Mouse (Mus musculus) embryonic facial prominence, embryonic 13.5 days (tissue): ENCODE measurements around the gene Srgap2. TPM values are rescaled to one million over a fixed set of nuclear protein-coding genes. Genes with fewer than 3 reads are reported as not detected.
A peak's percentile ranks its signal among the peaks of the same experiment; 100 is the strongest.
"Not testable (repeated sequence)": the region's sequence is repeated elsewhere in the genome, so short reads cannot be mapped to it uniquely, and the experiment has no call there.

Experiments
- ATAC-seq: fragments of 200-750 bp; cut with Nextera tagmentation; 2 replicates; pipeline ENCODE4 v1.8.0; 2017; ENCODE audit warnings: low read depth; ENCODE audit not compliant: insufficient number of reproducible peaks, insufficient read depth, low FRiP score, low TSS enrichment
- H3K27ac ChIP-seq: fragments of 300-500 bp; sonication (generic); 2 replicates; pipeline ENCODE4 v1.5.1; 2015; ENCODE audit warnings: moderate library complexity, mild to moderate bottlenecking, inconsistent platforms
- H3K27me3 ChIP-seq: fragments of 300-500 bp; sonication (generic); 2 replicates; pipeline ENCODE4 v1.6.1; 2015; ENCODE audit warnings: mild to moderate bottlenecking, inconsistent platforms
- H3K36me3 ChIP-seq: fragments of 300-500 bp; sonication (generic); 2 replicates; pipeline ENCODE4 v1.6.1; 2015; ENCODE audit warnings: mild to moderate bottlenecking, inconsistent platforms
- H3K4me1 ChIP-seq: fragments of 300-500 bp; sonication (generic); 2 replicates; pipeline ENCODE4 v1.6.1; 2015; ENCODE audit warnings: inconsistent platforms
- H3K4me2 ChIP-seq: fragments of 300-500 bp; sonication (generic); 2 replicates; pipeline ENCODE4 v1.6.1; 2015; ENCODE audit warnings: moderate library complexity, mild to moderate bottlenecking, inconsistent platforms
- H3K4me3 ChIP-seq: fragments of 300-500 bp; sonication (generic); 2 replicates; pipeline ENCODE4 v1.5.1; 2015; ENCODE audit warnings: mild to moderate bottlenecking, inconsistent platforms
- H3K9ac ChIP-seq: fragments of 300-500 bp; sonication (generic); 2 replicates; pipeline ENCODE4 v1.6.1; 2015; ENCODE audit warnings: mild to moderate bottlenecking, inconsistent platforms
- H3K9me3 ChIP-seq: fragments of 300-500 bp; sonication (generic); 2 replicates; pipeline ENCODE4 v1.6.1; 2016; ENCODE audit warnings: inconsistent platforms
- whole genome bisulfite sequencing: fragments of 180-500 bp; shearing (Covaris S2); methylation state at CpG from one replicate; pipeline ENCODE4 v1.1.7; 2015; ENCODE audit warnings: mixed read lengths; 5-methylcytosine and 5-hydroxymethylcytosine counted together
- polyA plus RNA-seq: library from polyadenylated mRNA; unstranded; fragments of >200 nt; fragmentation: Nextera tagmentation; extraction: Ambion mirVana; gene quantifications from 2 replicates; pipeline ENCODE4 v1.2.1, GENCODE M21; 2015

Srgap2 gene
- polyA plus RNA-seq, 1 experiment from 2014 or later = 16.6 TPM

DNA sequence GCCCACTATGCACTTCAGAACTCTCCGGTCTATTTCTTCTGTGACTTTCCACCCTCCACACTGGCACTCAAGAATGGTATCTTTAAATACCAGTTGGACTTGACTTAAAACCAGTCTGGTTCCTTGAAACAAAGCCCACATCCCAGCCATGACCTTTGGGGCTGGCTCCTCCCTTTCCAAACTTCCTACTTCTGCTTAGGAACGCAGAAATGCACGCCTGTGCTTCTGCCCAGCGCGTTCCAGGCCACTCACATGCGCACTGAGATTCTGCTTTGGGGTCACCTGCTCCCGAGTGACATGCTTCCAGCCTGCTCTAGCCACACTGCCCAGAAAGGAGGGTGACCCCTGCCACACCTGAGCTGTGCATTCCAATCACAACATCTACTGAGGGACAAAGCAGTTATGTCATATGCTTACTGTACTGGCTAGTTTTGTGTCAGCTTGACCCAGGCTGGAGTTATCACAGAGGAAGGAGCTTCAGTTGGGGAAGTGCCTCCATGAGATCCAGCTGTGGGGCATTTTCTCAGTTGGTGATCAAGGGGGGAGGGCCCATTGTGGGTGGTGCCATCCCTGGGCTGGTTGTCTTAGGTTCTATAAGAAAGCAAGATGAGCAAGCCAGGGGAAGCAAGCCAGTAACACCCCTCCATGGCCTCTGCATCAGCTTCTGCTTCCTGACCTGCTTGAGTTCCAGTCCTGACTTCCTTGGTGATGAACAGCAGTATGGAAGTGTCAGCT lies 274.5 kb downstream of the Srgap2 start:
- H3K4me3 ChIP-seq, H3K4me1 ChIP-seq, H3K9me3 ChIP-seq, H3K9ac ChIP-seq, H3K36me3 ChIP-seq, H3K4me2 ChIP-seq, ATAC-seq, H3K27ac ChIP-seq: not testable (repeated sequence)
- peaks cover 16% of the 10 kb centered on the region; the same call in 1 of the 2 replicates for H3K27me3 ChIP-seq
- 81% methylated on average over 7 of the region's 7 CpGs for WGBS

- no peaks in the 10 kb centered on the region for H3K9me3 ChIP-seq
- H3K4me3 ChIP-seq = no peak overlapping the region
- H3K36me3 ChIP-seq = no peaks in the 10 kb centered on the region
- H3K4me1 ChIP-seq = peaks cover 24% of the 10 kb centered on the region
- H3K27ac ChIP-seq = no peak overlapping the region
- WGBS = 11% methylated on average over 7 of the region's 7 CpGs
- peaks cover 65% of the 10 kb centered on the region for H3K27me3 ChIP-seq
- H3K9ac ChIP-seq = 0 out of 2 replicates have a peak overlapping the region, but pooled peaks have one; percentile 33
- ATAC-seq = no peak
- peak overlapping the region; percentile 95 for H3K4me2 ChIP-seq
Measured at GRCm38 (mm10) chr1:131246433-131247395, 280.4 kb downstream of the Srgap2 start.

DNA sequence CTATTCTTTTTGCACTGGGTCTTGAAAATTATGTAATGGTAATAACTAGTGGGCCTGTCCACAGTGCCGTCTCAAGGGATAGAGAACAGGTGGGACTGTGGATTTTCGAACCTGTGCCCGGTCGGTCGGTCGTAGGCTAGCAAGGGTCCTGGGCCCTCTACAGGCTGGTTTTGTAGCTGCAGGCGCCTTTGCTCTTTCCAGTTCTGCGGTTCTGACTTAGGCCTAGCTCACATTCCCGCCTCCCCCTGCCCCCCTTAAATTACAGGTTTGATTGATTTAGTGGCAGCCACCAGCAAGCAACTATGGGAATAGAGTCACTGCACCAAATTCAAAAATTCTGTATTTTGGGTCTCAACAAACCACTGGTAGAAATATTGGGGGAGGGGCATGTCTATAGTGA lies 281.2 kb downstream of the Srgap2 start:
- Histone ChIP-seq H3K9ac (no peak overlapping the region), H3K4me2 (peak overlapping the region; percentile 95), H3K36me3 (no peaks in the 10 kb centered on the region), H3K27me3 (peaks cover 71% of the 10 kb centered on the region), H3K9me3 (no peaks in the 10 kb centered on the region), H3K4me3 (peak overlapping the region; percentile 54), H3K27ac (no peak overlapping the region), H3K4me1 (peaks cover 24% of the 10 kb centered on the region)
- no peak for ATAC-seq
- 7% methylated on average over 9 of the region's 9 CpGs for WGBS

GRCm38 (mm10) chr1:131245089-131245856 lies 281.9 kb downstream of the Srgap2 start, which contains the start of gene Rassf5:
Gene Rassf5 (minus strand): TSS chr1:131245258.
- H3K4me1 ChIP-seq = peaks cover 24% of the 10 kb centered on the region
- ATAC-seq = no peak
- H3K9ac ChIP-seq = peak within 1 kb of the TSS; percentile 68
- no peaks in the 10 kb centered on the region for H3K9me3 ChIP-seq
- 1% methylated on average over 60 of the region's 60 CpGs for WGBS
- peaks cover 77% of the 10 kb centered on the region for H3K27me3 ChIP-seq
- peak within 1 kb of the TSS; percentile 54 for H3K4me3 ChIP-seq
- H3K27ac ChIP-seq = no peak within 1 kb of the TSS
- H3K36me3 ChIP-seq = no peaks in the 10 kb centered on the region
- H3K4me2 ChIP-seq = peak within 1 kb of the TSS; percentile 95

- no peak for ATAC-seq
- Histone ChIP-seq H3K27me3 (peaks cover 84% of the 10 kb centered on the region), H3K4me1 (peaks cover 24% of the 10 kb centered on the region), H3K4me2 (peak overlapping the region; percentile 95), H3K4me3 (peak overlapping the region; percentile 54), H3K9me3 (no peaks in the 10 kb centered on the region), H3K27ac (no peak overlapping the region), H3K9ac (peak overlapping the region; percentile 68), H3K36me3 (no peaks in the 10 kb centered on the region)
- under 1% methylated on average over 53 of the region's 57 CpGs for WGBS
Measured at GRCm38 (mm10) chr1:131244536-131245088, 282.5 kb downstream of the Srgap2 start.

GRCm38 (mm10) chr1:131242956-131243355 lies 284.2 kb downstream of the Srgap2 start:
- ATAC-seq = no peak
- 54% methylated on average over 6 of the region's 6 CpGs for WGBS
- Histone ChIP-seq H3K9me3 (no peaks in the 10 kb centered on the region), H3K27me3 (peaks cover 72% of the 10 kb centered on the region), H3K4me1 (peaks cover 24% of the 10 kb centered on the region), H3K36me3 (no peaks in the 10 kb centered on the region), H3K27ac (no peak overlapping the region), H3K4me3 (no peak overlapping the region), H3K9ac (no peak overlapping the region), H3K4me2 (no peak overlapping the region)

DNA sequence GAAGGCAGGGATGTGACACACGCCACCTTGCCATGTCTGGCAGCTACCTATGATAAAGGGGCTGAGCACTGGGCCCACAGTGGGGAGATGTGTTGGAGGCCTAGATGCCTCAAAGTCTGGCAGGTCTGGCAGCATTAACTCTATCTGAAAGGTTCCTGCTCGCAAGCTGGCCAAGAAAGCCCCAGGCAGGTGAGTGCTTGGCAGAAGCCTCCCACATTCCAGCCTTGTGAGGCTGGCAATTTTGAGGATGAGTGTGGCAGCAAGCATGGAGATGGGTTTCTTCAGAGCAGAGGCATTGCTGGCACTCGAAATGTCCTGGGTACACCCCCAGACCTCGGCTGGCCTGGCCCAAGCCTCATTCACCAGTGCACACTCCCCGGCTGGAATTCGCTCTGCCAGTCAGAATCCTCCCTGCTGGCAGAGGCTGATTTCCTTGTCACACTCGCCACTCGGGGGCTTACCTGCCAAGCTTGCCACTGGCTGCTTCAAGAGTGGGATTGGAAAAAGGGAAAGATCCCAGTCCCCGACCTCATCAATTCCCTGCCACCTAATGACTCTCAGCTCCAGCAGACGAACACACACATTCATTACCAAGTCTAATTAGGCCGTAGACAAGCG lies 287.5 kb downstream of the Srgap2 start:
- ATAC-seq = no peak
- no peak overlapping the region for H3K27ac ChIP-seq
- no peaks in the 10 kb centered on the region for H3K9me3 ChIP-seq
- no peaks in the 10 kb centered on the region for H3K36me3 ChIP-seq
- H3K4me3 ChIP-seq = no peak overlapping the region
- peaks cover 25% of the 10 kb centered on the region for H3K4me1 ChIP-seq
- H3K27me3 ChIP-seq = peaks cover 51% of the 10 kb centered on the region
- 63% methylated on average over 12 of the region's 12 CpGs for WGBS
- H3K4me2 ChIP-seq = no peak overlapping the region
- no peak overlapping the region for H3K9ac ChIP-seq

- peaks cover 44% of the 10 kb centered on the region for H3K27me3 ChIP-seq
Measured at GRCm38 (mm10) chr1:131238931-131239381, 288.2 kb downstream of the Srgap2 start.

DNA sequence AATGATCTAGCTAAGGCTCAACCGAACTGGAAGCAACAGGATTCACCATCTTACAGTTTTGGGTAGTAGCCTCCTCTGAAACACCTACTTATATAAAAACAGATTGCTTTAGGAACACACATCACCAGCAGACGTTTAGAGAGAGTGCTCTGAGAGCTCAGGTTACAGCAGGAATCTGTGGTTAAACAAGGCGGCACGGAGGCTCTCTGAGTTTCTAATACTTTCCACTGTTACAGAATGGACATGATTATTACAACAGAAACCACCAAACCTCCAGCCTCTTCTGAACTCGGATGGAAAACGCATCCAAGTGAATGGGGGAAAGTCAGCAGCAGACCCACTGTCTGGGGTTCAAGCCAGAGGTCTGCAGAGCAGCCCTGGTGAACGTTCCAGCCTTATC lies 291.1 kb downstream of the Srgap2 start:
- ATAC-seq = no peak; the same call in 1 of the 2 replicates
- Histone ChIP-seq H3K27me3 (peaks cover 19% of the 10 kb centered on the region), H3K4me2 (no peak overlapping the region), H3K9ac (no peak overlapping the region), H3K27ac (peak overlapping the region; percentile 17), H3K36me3 (no peaks in the 10 kb centered on the region), H3K9me3 (no peaks in the 10 kb centered on the region), H3K4me1 (peaks cover 23% of the 10 kb centered on the region), H3K4me3 (no peak overlapping the region)
- 22% methylated on average over 7 of the region's 7 CpGs for WGBS

More at GRCm38 (mm10) chr1:131238931-131239381, 288.2 kb downstream of the Srgap2 start:
- ATAC-seq = no peak
- WGBS = 68% methylated on average over 8 of the region's 8 CpGs
- H3K4me3 ChIP-seq = no peak overlapping the region
- no peaks in the 10 kb centered on the region for H3K9me3 ChIP-seq
- H3K27ac ChIP-seq = no peak overlapping the region
- no peak overlapping the region for H3K4me2 ChIP-seq
- H3K9ac ChIP-seq = no peak overlapping the region
- H3K36me3 ChIP-seq = no peaks in the 10 kb centered on the region
- peaks cover 21% of the 10 kb centered on the region for H3K4me1 ChIP-seq
